Mouse (Mus musculus): ENCODE data around the gene Aspa. TPM values are rescaled to one million over a fixed set of nuclear protein-coding genes. Genes with fewer than 3 reads are reported as not detected.

The Aspa gene
- polyA plus RNA-seq, 1 experiment from 2014 or later: 0.28 TPM

Other genes with a start within 250 kb of the Aspa start
- gene Itgae, start 239.0 kb downstream of the Aspa start, polyA plus RNA-seq (2016; fragmentation: Nextera tagmentation; extraction: Ambion mirVana): 0.39 and 0.42 TPM in 2 replicates
- 15.5 TPM in 2 replicates for gene Haspin, start 191.3 kb downstream of the Aspa start, polyA plus RNA-seq (2016; fragmentation: Nextera tagmentation; extraction: Ambion mirVana)
- 0.09 and 0.12 TPM in 2 replicates for gene P2rx5, start 169.2 kb downstream of the Aspa start, polyA plus RNA-seq (2016; fragmentation: Nextera tagmentation; extraction: Ambion mirVana)
- 119 and 123 TPM in 2 replicates for gene Emc6, start 152.6 kb downstream of the Aspa start, polyA plus RNA-seq (2016; fragmentation: Nextera tagmentation; extraction: Ambion mirVana)
- 172 and 182 TPM in 2 replicates for gene Tax1bp3, start 152.5 kb downstream of the Aspa start, polyA plus RNA-seq (2016; fragmentation: Nextera tagmentation; extraction: Ambion mirVana)
- gene Ctns, start 130.6 kb downstream of the Aspa start, polyA plus RNA-seq (2016; fragmentation: Nextera tagmentation; extraction: Ambion mirVana): 20.6 and 23.1 TPM in 2 replicates
- 1.4 and 1.5 TPM in 2 replicates for gene Shpk, start 130.1 kb downstream of the Aspa start, polyA plus RNA-seq (2016; fragmentation: Nextera tagmentation; extraction: Ambion mirVana)
- gene Trpv1, start 95.3 kb downstream of the Aspa start, polyA plus RNA-seq (2016; fragmentation: Nextera tagmentation; extraction: Ambion mirVana): not detected in 2 replicates
- gene Trpv3, start 62.2 kb downstream of the Aspa start, polyA plus RNA-seq (2016; fragmentation: Nextera tagmentation; extraction: Ambion mirVana): 0.05 TPM in 1 of 2 replicates, not detected in the other
- gene Gm49340, start 145 bp upstream of the Aspa start, polyA plus RNA-seq (2016; fragmentation: Nextera tagmentation; extraction: Ambion mirVana): not detected in 2 replicates
- gene Spata22, start 145 bp upstream of the Aspa start, polyA plus RNA-seq (2016; fragmentation: Nextera tagmentation; extraction: Ambion mirVana): not detected in 2 replicates
- gene Olfr20, start 21.2 kb upstream of the Aspa start, polyA plus RNA-seq (2016; fragmentation: Nextera tagmentation; extraction: Ambion mirVana): not detected in 2 replicates
- not detected in 2 replicates for gene Olfr376, start 41.6 kb upstream of the Aspa start, polyA plus RNA-seq (2016; fragmentation: Nextera tagmentation; extraction: Ambion mirVana)
- gene Olfr1, start 70.0 kb upstream of the Aspa start, polyA plus RNA-seq (2016; fragmentation: Nextera tagmentation; extraction: Ambion mirVana): not detected in 2 replicates
- gene Olfr378, start 98.9 kb upstream of the Aspa start, polyA plus RNA-seq (2016; fragmentation: Nextera tagmentation; extraction: Ambion mirVana): not detected in 2 replicates
- gene Olfr380, start 127.9 kb upstream of the Aspa start, polyA plus RNA-seq (2016; fragmentation: Nextera tagmentation; extraction: Ambion mirVana): not detected in 2 replicates
- not detected in 2 replicates for gene Olfr381, start 162.0 kb upstream of the Aspa start, polyA plus RNA-seq (2016; fragmentation: Nextera tagmentation; extraction: Ambion mirVana)
- not detected in 2 replicates for gene Olfr382, start 187.6 kb upstream of the Aspa start, polyA plus RNA-seq (2016; fragmentation: Nextera tagmentation; extraction: Ambion mirVana)

Measured in midbrain, embryonic 12.5 days (tissue).